Mouse (Mus musculus) liver, adult 2 months (tissue): Measurements from ENCODE around the gene Fgfr2.

Experiments
- CTCF ChIP-seq: fragments of 200-500 bp; IDR thresholded peaks from 2 replicates; pipeline ENCODE4 v1.5.1; 2011; ENCODE audit warnings: low read depth, low read length, control low read depth
- POLR2A ChIP-seq: fragments of 200-500 bp; IDR thresholded peaks from 2 replicates; pipeline ENCODE4 v1.6.1; 2011; ENCODE audit warnings: low read length, control low read depth; ENCODE audit not compliant: insufficient read depth; ENCODE audit errors: extremely low read depth

DNA sequence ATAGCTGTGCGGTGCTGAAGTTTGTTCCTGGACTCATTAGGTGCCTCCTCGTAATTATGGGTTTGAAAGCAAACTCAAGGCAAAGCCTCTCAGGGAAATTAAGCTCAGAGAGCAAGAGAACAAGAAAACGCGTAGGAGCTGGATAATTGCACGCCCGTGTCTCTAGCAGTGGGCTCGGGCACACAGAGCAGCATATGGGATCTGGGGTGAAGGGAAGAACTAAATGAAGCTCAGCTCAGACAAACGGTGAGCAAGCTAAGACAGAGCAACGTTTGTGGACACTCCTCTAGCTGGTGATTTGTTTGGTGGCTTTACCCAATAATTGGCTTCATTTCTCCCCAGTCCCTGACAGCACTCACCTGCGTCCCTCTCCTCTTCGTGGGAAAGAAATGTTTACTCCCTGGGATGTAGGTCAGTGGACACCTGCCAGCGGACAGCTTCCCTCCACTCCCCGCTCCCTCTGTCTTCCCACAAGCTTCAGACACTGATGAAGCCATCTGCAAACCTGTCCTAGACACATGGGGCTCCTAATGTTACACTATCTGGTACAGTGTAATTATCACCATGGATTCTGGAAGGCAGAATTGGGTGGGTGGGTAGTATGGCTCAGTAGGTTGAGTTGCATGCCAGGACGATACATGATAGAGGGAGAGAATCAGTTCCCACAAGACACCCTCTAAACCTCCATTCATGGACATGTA, 1117.0 kb downstream of the Fgfr2 start:
- TF ChIP-seq CTCF: no peak
- no peak for TF ChIP-seq POLR2A
